Mouse (Mus musculus): Measurements from ENCODE around the gene BC028528.

DNA sequence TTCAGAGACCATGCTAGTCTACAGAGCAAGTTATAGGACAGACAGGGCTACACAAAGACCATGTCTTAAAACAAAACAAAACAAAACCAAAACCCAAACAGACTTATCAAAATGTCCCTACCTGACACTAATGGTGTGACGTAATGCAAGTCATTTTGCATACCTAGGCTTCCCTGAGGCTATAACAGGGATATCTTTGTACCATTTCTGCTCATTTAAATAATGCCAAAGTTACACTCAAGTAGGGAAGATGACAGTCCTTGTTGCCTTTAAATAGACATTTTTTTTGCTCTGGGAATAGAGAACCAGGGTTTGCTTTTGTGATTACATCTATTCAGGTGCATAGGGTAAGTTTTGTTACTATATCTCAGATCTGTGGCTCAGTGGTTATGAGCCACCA, 39.7 kb upstream of the BC028528 start:
- TF ChIP-seq CHD2 (IDR thresholded peaks at IDR 0.05; ENCODE audit: low read depth, low read length) (no peak), MAFK (IDR thresholded peaks at IDR 0.05; ENCODE audit: insufficient read depth, low read depth, low read length) (no peak)

Measured in ES-E14 (cell line).